Mouse (Mus musculus) forebrain, embryonic 12.5 days (tissue): Measurements from ENCODE around the gene Vmn1r45. TPM values are rescaled to one million over a fixed set of nuclear protein-coding genes. Genes with fewer than 3 reads are reported as not detected.
"Not testable (repeated sequence)": the region's sequence is repeated elsewhere in the genome, so short reads cannot be mapped to it uniquely, and the experiment has no call there.

Experiments used
- ATAC-seq: fragments of 200-750 bp; cut with Nextera tagmentation; 2 replicates; pipeline ENCODE4 v1.8.0; 2017; ENCODE audit warnings: moderate TSS enrichment; ENCODE audit not compliant: low FRiP score
- H3K27ac ChIP-seq: fragments of 300-500 bp; sonication (generic); 2 replicates; pipeline ENCODE4 v1.5.1; 2016; ENCODE audit warnings: mild to moderate bottlenecking
- H3K27me3 ChIP-seq: fragments of 300-500 bp; sonication (generic); 2 replicates; pipeline ENCODE4 v1.6.1; 2016; ENCODE audit warnings: mild to moderate bottlenecking
- H3K36me3 ChIP-seq: fragments of 300-500 bp; sonication (generic); replicated peaks from 2 replicates; pipeline ENCODE4 v1.6.1; 2016; ENCODE audit warnings: mild to moderate bottlenecking
- H3K4me1 ChIP-seq: fragments of 300-500 bp; sonication (generic); 2 replicates; pipeline ENCODE4 v1.6.1; 2016
- H3K4me2 ChIP-seq: fragments of 300-500 bp; sonication (generic); 2 replicates; pipeline ENCODE4 v1.6.1; 2016; ENCODE audit warnings: mild to moderate bottlenecking, moderate library complexity
- H3K4me3 ChIP-seq: fragments of 300-500 bp; sonication (generic); replicated peaks from 2 replicates; pipeline ENCODE4 v1.5.1; 2016; ENCODE audit warnings: mild to moderate bottlenecking
- H3K9ac ChIP-seq: fragments of 300-500 bp; sonication (generic); 2 replicates; pipeline ENCODE4 v1.6.1; 2016; ENCODE audit warnings: mild to moderate bottlenecking
- H3K9me3 ChIP-seq: fragments of 300-500 bp; sonication (generic); 2 replicates; pipeline ENCODE4 v1.6.1; 2016
- WGBS: fragments of 180-500 bp; shearing (Covaris S2); methylation state at CpG from one replicate; pipeline ENCODE4 v1.1.7; 2016; 5-methylcytosine and 5-hydroxymethylcytosine counted together
- polyA plus RNA-seq: library from polyadenylated mRNA; unstranded; fragments of >200 nt; fragmentation: Nextera tagmentation; extraction: Ambion mirVana; gene quantifications from 2 replicates; pipeline ENCODE4 v1.2.1, GENCODE M21; 2016

The Vmn1r45 gene
- not detected in 2 replicates for polyA plus RNA-seq

DNA sequence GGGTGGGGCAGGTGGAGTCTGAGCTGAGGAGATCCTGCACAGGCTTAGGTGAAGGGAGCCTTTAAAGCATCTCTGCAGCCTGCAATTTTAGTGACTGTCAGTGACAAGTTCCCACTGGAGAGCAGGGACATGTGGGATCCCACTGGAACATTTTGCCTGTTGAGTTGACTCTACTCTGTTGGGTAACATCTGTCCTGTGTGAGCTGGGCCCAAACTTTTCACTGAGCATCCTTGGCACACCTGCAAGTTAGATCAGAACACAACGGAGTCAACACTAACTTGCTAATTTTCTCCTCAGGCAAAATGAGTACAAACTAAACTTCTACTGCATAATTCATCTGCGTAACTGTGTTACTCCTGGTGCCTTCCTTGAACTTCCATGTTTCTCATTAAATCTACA lies at the start of gene Vmn1r45:
Vmn1r45 (minus strand) TSS at position 101 of the 400 bp plus-strand sequence.
- not testable (repeated sequence) for H3K27ac ChIP-seq, H3K4me3 ChIP-seq, H3K9ac ChIP-seq, ATAC-seq, H3K4me2 ChIP-seq, H3K27me3 ChIP-seq, H3K9me3 ChIP-seq, H3K36me3 ChIP-seq, H3K4me1 ChIP-seq
- WGBS = 93% methylated on average over 2 of the region's 2 CpGs

DNA sequence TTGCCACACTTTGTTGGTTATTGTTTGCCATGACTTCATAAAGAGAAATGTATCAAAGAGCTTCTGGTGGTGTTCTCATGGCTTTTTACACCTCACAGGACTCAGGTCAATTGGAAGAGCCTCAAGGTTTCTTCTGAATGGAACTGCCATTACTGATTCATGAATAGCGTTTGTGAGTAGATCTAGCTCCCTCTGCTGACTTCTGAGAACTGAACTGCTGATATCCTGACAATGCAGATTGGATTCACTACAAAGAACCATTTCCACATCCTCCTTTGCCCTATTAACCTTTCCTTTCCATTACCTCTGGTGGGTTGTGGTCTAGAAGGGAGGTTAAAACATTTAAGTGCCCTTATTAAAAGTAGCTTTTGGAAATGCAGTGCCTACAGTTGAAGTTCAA lies 45.6 kb upstream of the Vmn1r45 start:
- Histone ChIP-seq H3K27me3 (no peaks in the 10 kb centered on the region), H3K4me3 (no peak overlapping the region), H3K36me3 (no peaks in the 10 kb centered on the region), H3K9ac (no peak overlapping the region), H3K27ac (no peak overlapping the region), H3K4me1 (no peaks in the 10 kb centered on the region), H3K4me2 (no peak overlapping the region), H3K9me3 (peaks cover 14% of the 10 kb centered on the region; the same call in 1 of the 2 replicates)
- ATAC-seq = no peak
- WGBS = 19% methylated on average over 1 of the region's 1 CpGs

DNA sequence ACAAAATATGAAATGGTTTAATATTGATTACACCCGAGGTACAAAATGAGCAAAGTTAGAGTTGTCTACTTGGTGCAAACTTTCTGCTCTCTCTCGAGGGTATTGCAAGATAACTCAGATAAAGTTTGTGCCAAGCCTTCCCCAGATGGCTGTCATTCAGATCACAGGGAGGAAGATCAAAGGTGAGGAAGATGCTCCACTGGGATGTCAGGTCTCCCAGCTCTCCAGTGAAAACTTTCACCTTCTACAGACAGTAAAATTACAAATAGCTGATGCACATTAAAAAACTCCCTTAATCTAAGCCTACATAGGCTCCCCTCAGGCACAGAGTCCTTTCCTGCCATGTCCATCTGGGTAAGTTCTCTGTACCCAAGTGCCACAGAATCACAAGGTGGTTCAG lies 28.6 kb upstream of the Vmn1r45 start, which contains the start of gene Vmn1r46:
Vmn1r46 (plus strand) TSS at position 301 of the 400 bp plus-strand sequence.
- H3K9me3 ChIP-seq = peaks cover 27% of the 10 kb centered on the region
- no peaks in the 10 kb centered on the region for H3K36me3 ChIP-seq
- H3K9ac ChIP-seq = no peak within 1 kb of the TSS
- no peaks in the 10 kb centered on the region for H3K27me3 ChIP-seq
- 72% methylated on average over 2 of the region's 2 CpGs for WGBS
- H3K4me1 ChIP-seq = no peaks in the 10 kb centered on the region
- no peak within 1 kb of the TSS for H3K4me3 ChIP-seq
- no peak for ATAC-seq
- H3K27ac ChIP-seq = no peak within 1 kb of the TSS
- no peak within 1 kb of the TSS for H3K4me2 ChIP-seq

DNA sequence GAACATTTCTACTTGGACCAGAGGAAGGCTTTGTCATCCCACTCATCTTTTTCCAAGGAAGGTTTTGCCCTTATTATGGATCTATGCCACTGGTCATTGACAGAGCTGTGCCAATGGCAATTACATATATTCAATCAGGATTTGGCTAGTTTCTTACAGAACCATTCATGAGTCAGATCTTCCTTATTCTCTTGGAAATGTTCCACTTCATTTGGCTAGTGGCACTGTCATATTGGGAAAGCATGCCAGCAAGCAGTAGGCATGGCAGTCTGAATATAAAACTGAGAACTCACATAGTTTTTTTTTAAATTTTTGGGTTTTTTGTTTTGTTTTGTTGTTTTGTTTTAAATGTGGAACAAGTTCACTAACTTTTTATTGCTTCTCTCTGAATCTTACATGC lies 25.9 kb upstream of the Vmn1r45 start:
- Histone ChIP-seq H3K36me3 (no peaks in the 10 kb centered on the region), H3K4me1 (no peaks in the 10 kb centered on the region), H3K9ac (no peak overlapping the region)

DNA sequence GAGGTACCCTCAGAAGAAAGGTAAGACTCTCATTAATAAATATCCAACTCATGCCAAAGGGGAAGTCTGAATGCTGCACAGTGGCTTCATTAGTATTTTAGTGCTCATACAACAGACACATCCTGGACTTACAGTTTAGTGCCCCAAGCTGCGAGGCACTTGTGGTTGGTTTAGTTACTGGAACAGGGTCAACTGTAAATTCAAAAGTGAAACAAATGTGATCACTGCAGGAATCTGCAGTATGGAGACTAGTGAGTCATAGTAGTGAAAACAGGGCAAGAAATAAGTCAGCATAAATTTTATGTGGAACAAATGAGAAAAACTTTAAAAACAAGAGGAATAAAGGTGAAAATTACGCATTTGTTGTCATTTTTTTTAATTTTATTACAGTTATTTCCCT lies 13.2 kb upstream of the Vmn1r45 start:
- H3K9me3 ChIP-seq = peaks cover 20% of the 10 kb centered on the region
- H3K4me1 ChIP-seq = no peaks in the 10 kb centered on the region
- no peak for ATAC-seq
- H3K4me3 ChIP-seq = no peak overlapping the region
- 75% methylated on average over 2 of the region's 2 CpGs for WGBS
- no peaks in the 10 kb centered on the region for H3K36me3 ChIP-seq
- H3K27ac ChIP-seq = no peak overlapping the region
- H3K27me3 ChIP-seq = no peaks in the 10 kb centered on the region
- H3K4me2 ChIP-seq = no peak overlapping the region
- H3K9ac ChIP-seq = no peak overlapping the region

More for the DNA sequence above, 25.9 kb upstream of the Vmn1r45 start:
- no peak for ATAC-seq
- Histone ChIP-seq H3K27me3 (no peaks in the 10 kb centered on the region), H3K27ac (no peak overlapping the region), H3K9me3 (peaks cover 22% of the 10 kb centered on the region), H3K4me3 (no peak overlapping the region), H3K4me2 (no peak overlapping the region)

DNA sequence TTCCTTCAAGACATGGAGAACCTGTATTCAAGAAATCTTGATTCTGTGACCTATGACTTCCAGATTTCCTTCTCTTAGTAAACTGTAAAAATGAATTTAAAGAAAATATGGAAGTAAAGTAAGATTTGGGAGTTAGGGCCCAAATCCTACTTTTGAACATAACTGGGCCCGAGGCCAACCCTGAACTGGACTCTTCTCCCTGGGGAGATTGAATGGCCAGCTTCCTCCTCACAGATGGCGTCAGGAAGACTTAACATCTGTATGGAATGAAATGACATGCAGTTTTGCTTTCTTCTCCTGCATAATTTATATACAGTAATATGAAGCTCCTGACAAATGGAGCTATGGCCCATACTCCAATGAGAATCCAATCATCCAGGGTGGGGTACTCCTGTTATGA lies 528 bp upstream of the Vmn1r45 start:
- WGBS = 78% methylated on average over 2 of the region's 2 CpGs
- Histone ChIP-seq H3K36me3 (no peaks in the 10 kb centered on the region), H3K9ac (no peak overlapping the region), H3K27ac (no peak overlapping the region), H3K4me2 (no peak overlapping the region), H3K27me3 (no peaks in the 10 kb centered on the region), H3K4me3 (no peak overlapping the region), H3K9me3 (no peaks in the 10 kb centered on the region), H3K4me1 (no peaks in the 10 kb centered on the region)
- no peak for ATAC-seq

DNA sequence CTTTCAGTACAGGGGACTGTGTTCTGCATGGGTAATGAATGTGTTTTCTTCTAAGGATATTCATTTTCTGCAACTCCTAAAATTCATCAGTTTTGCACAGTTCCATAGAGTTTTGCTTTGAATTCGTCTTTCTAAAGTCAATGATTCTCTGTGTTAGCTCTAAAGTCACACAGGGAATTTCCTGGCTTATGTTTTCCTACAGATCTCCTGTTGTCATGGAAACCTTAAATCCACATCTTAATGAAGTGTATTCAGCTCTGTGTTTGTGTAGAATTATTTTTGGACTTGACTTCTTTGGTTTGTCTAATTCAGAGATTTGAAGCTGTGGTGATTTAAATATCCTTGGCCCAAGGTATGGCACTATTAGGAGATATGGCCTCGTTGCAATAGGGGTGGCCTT lies 56.6 kb downstream of the Vmn1r45 start:
- no peaks in the 10 kb centered on the region for H3K4me1 ChIP-seq
- H3K4me2 ChIP-seq = no peak overlapping the region
- no peak overlapping the region for H3K9ac ChIP-seq
- H3K4me3 ChIP-seq = no peak overlapping the region
- 57% methylated on average over 2 of the region's 2 CpGs for WGBS
- H3K36me3 ChIP-seq = no peaks in the 10 kb centered on the region
- no peaks in the 10 kb centered on the region for H3K27me3 ChIP-seq
- ATAC-seq = no peak
- H3K27ac ChIP-seq = no peak overlapping the region
- H3K9me3 ChIP-seq = 0 out of 2 replicates have a peak, but pooled peaks cover 2% of the 10 kb centered on the region

DNA sequence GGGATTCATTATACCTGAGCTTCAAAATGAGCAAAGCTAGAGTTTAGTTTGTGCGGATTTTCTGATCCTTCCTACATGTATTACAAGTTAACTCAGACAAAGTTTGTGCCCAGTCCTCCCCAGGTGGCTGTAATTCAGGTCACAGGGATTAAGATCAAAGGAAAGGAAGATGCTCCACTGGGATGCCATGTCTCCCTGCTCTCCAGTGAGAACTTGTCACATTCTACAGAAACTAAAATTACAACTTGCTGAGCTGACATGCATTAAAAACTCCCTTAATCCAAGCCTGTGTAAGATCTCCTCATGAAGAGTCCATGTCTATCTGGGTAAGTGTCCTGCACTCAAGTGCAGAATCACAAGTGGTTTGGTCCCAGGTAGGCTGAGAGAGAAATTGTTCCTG lies 57.0 kb downstream of the Vmn1r45 start, which contains the start of gene Vmn1r44:
Vmn1r44 (plus strand) TSS at position 301 of the 400 bp plus-strand sequence.
- no peak within 1 kb of the TSS for H3K4me2 ChIP-seq
- WGBS = 91% methylated on average over 1 of the region's 1 CpGs
- no peak within 1 kb of the TSS for H3K9ac ChIP-seq
- H3K4me3 ChIP-seq = no peak within 1 kb of the TSS
- H3K27ac ChIP-seq = no peak within 1 kb of the TSS
- no peak for ATAC-seq
- no peaks in the 10 kb centered on the region for H3K27me3 ChIP-seq
- H3K4me1 ChIP-seq = no peaks in the 10 kb centered on the region
- 0 out of 2 replicates have a peak, but pooled peaks cover 2% of the 10 kb centered on the region for H3K9me3 ChIP-seq
- H3K36me3 ChIP-seq = no peaks in the 10 kb centered on the region

Other genes with a start within 250 kb of the Vmn1r45 start
- gene Vmn1r40, start 233.1 kb downstream of the Vmn1r45 start, polyA plus RNA-seq = not detected in 2 replicates
- not detected in 2 replicates for gene Vmn1r41, start 199.8 kb downstream of the Vmn1r45 start, polyA plus RNA-seq
- not detected in 2 replicates for gene Vmn1r42, start 64.2 kb downstream of the Vmn1r45 start, polyA plus RNA-seq
- not detected in 2 replicates for gene Vmn1r43, start 64.2 kb downstream of the Vmn1r45 start, polyA plus RNA-seq
- not detected in 2 replicates for gene Vmn1r44, start 56.9 kb downstream of the Vmn1r45 start, polyA plus RNA-seq
- gene Vmn1r46, start 28.7 kb upstream of the Vmn1r45 start, polyA plus RNA-seq = not detected in 2 replicates
- not detected in 2 replicates for gene Vmn1r47, start 75.5 kb upstream of the Vmn1r45 start, polyA plus RNA-seq
- not detected in 2 replicates for gene Vmn1r48, start 96.2 kb upstream of the Vmn1r45 start, polyA plus RNA-seq
- not detected in 2 replicates for gene Vmn1r49, start 137.9 kb upstream of the Vmn1r45 start, polyA plus RNA-seq
- not detected in 2 replicates for gene Vmn1r50, start 160.8 kb upstream of the Vmn1r45 start, polyA plus RNA-seq
- not detected in 2 replicates for gene Vmn1r51, start 182.0 kb upstream of the Vmn1r45 start, polyA plus RNA-seq
- gene Vmn1r52, start 234.2 kb upstream of the Vmn1r45 start, polyA plus RNA-seq = not detected in 2 replicates